Mouse (Mus musculus) heart, embryonic 14.5 days (tissue): ENCODE measurements around the gene Cmtm1. TPM values are rescaled to one million over a fixed set of nuclear protein-coding genes. Genes with fewer than 3 reads are reported as not detected.

Experiments
- ATAC-seq: fragments of 200-750 bp; cut with Nextera tagmentation; 2 replicates; pipeline ENCODE4 v1.8.0; 2017; ENCODE audit warnings: low read depth, moderate TSS enrichment; ENCODE audit not compliant: insufficient number of reproducible peaks, insufficient read depth, low FRiP score
- H3K27ac ChIP-seq, 2 experiments: fragments of 200-500 bp in 1 of 2; fragments of 300-500 bp in 1 of 2; sonication (generic) in 1 of 2; replicated peaks in 1 of 2; 2 replicates each; pipeline ENCODE4 v1.5.1; 2012 to 2014; ENCODE audit warnings: low read depth in 2 of 2, low read length in 2 of 2, control low read depth in 1 of 2, mild to moderate bottlenecking in 1 of 2, mixed read lengths in 1 of 2; ENCODE audit not compliant: control insufficient read depth in 1 of 2, insufficient read depth in 1 of 2
- H3K27me3 ChIP-seq: fragments of 300-500 bp; sonication (generic); 2 replicates; pipeline ENCODE4 v1.6.1; 2014; ENCODE audit warnings: mild to moderate bottlenecking, low read length, control low read depth; ENCODE audit not compliant: control insufficient read depth, insufficient read depth
- H3K36me3 ChIP-seq: fragments of 300-500 bp; sonication (generic); 2 replicates; pipeline ENCODE4 v1.6.1; 2014; ENCODE audit warnings: mild to moderate bottlenecking, control low read depth, low read length, mixed read lengths; ENCODE audit not compliant: control insufficient read depth, insufficient read depth
- H3K4me1 ChIP-seq, 2 experiments: fragments of 200-500 bp in 1 of 2; fragments of 300-500 bp in 1 of 2; sonication (generic) in 1 of 2; 2 replicates each; pipeline ENCODE4 v1.6.1; 2012 to 2014; ENCODE audit warnings: low read length in 2 of 2, control low read depth in 1 of 2, mixed read lengths in 1 of 2; ENCODE audit not compliant: control insufficient read depth in 2 of 2, insufficient read depth in 2 of 2
- H3K4me2 ChIP-seq: fragments of 300-500 bp; sonication (generic); 2 replicates; pipeline ENCODE4 v1.6.1; 2014; ENCODE audit warnings: mild to moderate bottlenecking, low read length
- H3K4me3 ChIP-seq, 2 experiments: fragments of 200-500 bp in 1 of 2; fragments of 300-500 bp in 1 of 2; sonication (generic) in 1 of 2; 2 replicates each; pipeline ENCODE4 v1.5.1; 2012 to 2014; ENCODE audit warnings: low read length in 2 of 2, mild to moderate bottlenecking in 2 of 2, control low read depth in 1 of 2, low read depth in 1 of 2, moderate library complexity in 1 of 2; ENCODE audit not compliant: control insufficient read depth in 1 of 2, insufficient read depth in 1 of 2
- H3K9ac ChIP-seq: fragments of 300-500 bp; sonication (generic); 2 replicates; pipeline ENCODE4 v1.6.1; 2014; ENCODE audit warnings: mild to moderate bottlenecking, low read length
- H3K9me3 ChIP-seq: fragments of 300-500 bp; sonication (generic); 2 replicates; pipeline ENCODE4 v1.6.1; 2016; ENCODE audit warnings: low read length, control low read depth; ENCODE audit not compliant: control insufficient read depth
- WGBS: fragments of 180-500 bp; shearing (Covaris S2); extraction: QIAGEN DNeasy Blood & Tissue Kit; methylation state at CpG from one replicate; pipeline ENCODE4 v1.1.7; 2014; 5-methylcytosine and 5-hydroxymethylcytosine counted together
- polyA plus RNA-seq: library from polyadenylated mRNA; unstranded; fragments of >200 nt; fragmentation: Nextera tagmentation; extraction: Ambion mirVana; gene quantifications from 2 replicates; pipeline ENCODE4 v1.2.1, GENCODE M21; 2014

Gene Cmtm1
- polyA plus RNA-seq, 1 experiment from 2014 or later, result not detected

- H3K36me3 ChIP-seq, result peaks cover 48% of the 10 kb centered on the region
- H3K9ac ChIP-seq, result no peak overlapping the region
- no peak overlapping the region for H3K27ac ChIP-seq
- no peak for ATAC-seq
- WGBS, result 87% methylated on average over 5 of the region's 5 CpGs
- no peaks in the 10 kb centered on the region for H3K9me3 ChIP-seq
- H3K4me3 ChIP-seq, result no peak overlapping the region
- peaks cover 9 to 43% of the 10 kb centered on the region in 2 experiments; a peak in 3 of 4 replicates for H3K4me1 ChIP-seq
- no peaks in the 10 kb centered on the region for H3K27me3 ChIP-seq
- no peak overlapping the region for H3K4me2 ChIP-seq
Observed at GRCm38 (mm10) chr8:104344622-104345021, 34.7 kb upstream of the Cmtm1 start.

- Histone ChIP-seq H3K4me2 (no peak overlapping the region), H3K36me3 (peaks cover 48% of the 10 kb centered on the region), H3K4me3 (no peak overlapping the region), H3K9ac (no peak overlapping the region), H3K4me1 (peaks cover 13 to 42% of the 10 kb centered on the region in 2 experiments; a peak in 3 of 4 replicates), H3K27me3 (no peaks in the 10 kb centered on the region), H3K9me3 (no peaks in the 10 kb centered on the region), H3K27ac (no peak overlapping the region)
- WGBS, result 16% methylated on average over 7 of the region's 7 CpGs
- ATAC-seq, result peak; percentile 28; the same call in 1 of the 2 replicates
Observed at GRCm38 (mm10) chr8:104343957-104344356, 34.0 kb upstream of the Cmtm1 start.

GRCm38 (mm10) chr8:104342426-104342825 lies 32.5 kb upstream of the Cmtm1 start:
- ATAC-seq, result no peak
- H3K9me3 ChIP-seq, result no peaks in the 10 kb centered on the region
- H3K9ac ChIP-seq, result no peak overlapping the region
- peaks cover 37% of the 10 kb centered on the region for H3K36me3 ChIP-seq
- peak overlapping the region; percentile 86 for H3K4me2 ChIP-seq
- peaks cover 13 to 40% of the 10 kb centered on the region in 2 experiments; a peak in 3 of 4 replicates for H3K4me1 ChIP-seq
- 56% methylated on average over 5 of the region's 5 CpGs for WGBS
- peak overlapping the region in 1 of 2 experiments; percentile 92; a peak in 1 of 4 replicates for H3K27ac ChIP-seq
- no peaks in the 10 kb centered on the region for H3K27me3 ChIP-seq
- no peak overlapping the region for H3K4me3 ChIP-seq

- 54% methylated on average over 6 of the region's 6 CpGs for WGBS
- ATAC-seq, result no peak
- no peaks in the 10 kb centered on the region for H3K9me3 ChIP-seq
- peak overlapping the region; percentile 24 to 92 for H3K27ac ChIP-seq
- peaks cover 10 to 35% of the 10 kb centered on the region in 2 experiments; a peak in 3 of 4 replicates for H3K4me1 ChIP-seq
- H3K9ac ChIP-seq, result peak overlapping the region; percentile 96
- H3K4me2 ChIP-seq, result peak overlapping the region; percentile 86
- peak overlapping the region; percentile 71 to 77 for H3K4me3 ChIP-seq
- H3K36me3 ChIP-seq, result peaks cover 30% of the 10 kb centered on the region
- no peaks in the 10 kb centered on the region for H3K27me3 ChIP-seq
Observed at GRCm38 (mm10) chr8:104341678-104342077, 31.7 kb upstream of the Cmtm1 start.

- H3K9ac ChIP-seq, result peak overlapping the region; percentile 96
- H3K9me3 ChIP-seq, result no peaks in the 10 kb centered on the region
- peaks cover 9 to 31% of the 10 kb centered on the region in 2 experiments; a peak in 3 of 4 replicates for H3K4me1 ChIP-seq
- H3K4me3 ChIP-seq, result peak overlapping the region; percentile 71 to 77
- peak; percentile 73 for ATAC-seq
- no peaks in the 10 kb centered on the region for H3K27me3 ChIP-seq
- WGBS, result under 1% methylated on average over 24 of the region's 24 CpGs
- H3K4me2 ChIP-seq, result peak overlapping the region; percentile 86
- peaks cover 24% of the 10 kb centered on the region for H3K36me3 ChIP-seq
- peak overlapping the region; percentile 84 to 92 for H3K27ac ChIP-seq
Observed at GRCm38 (mm10) chr8:104341106-104341561, 31.2 kb upstream of the Cmtm1 start.

- WGBS, result under 1% methylated on average over 49 of the region's 54 CpGs
- Histone ChIP-seq H3K4me3 (peak overlapping the region; percentile 71 to 77), H3K36me3 (peaks cover 18% of the 10 kb centered on the region), H3K4me2 (peak overlapping the region; percentile 86), H3K9ac (peak overlapping the region; percentile 96), H3K27me3 (no peaks in the 10 kb centered on the region), H3K4me1 (peaks cover 9 to 31% of the 10 kb centered on the region in 2 experiments; a peak in 3 of 4 replicates), H3K27ac (peak overlapping the region; percentile 84 to 92), H3K9me3 (no peaks in the 10 kb centered on the region)
- peak; percentile 66 for ATAC-seq
Observed at GRCm38 (mm10) chr8:104340233-104341105, 30.5 kb upstream of the Cmtm1 start.

GRCm38 (mm10) chr8:104339983-104340232 lies 30.0 kb upstream of the Cmtm1 start:
- WGBS, result under 1% methylated on average over 6 of the region's 6 CpGs
- Histone ChIP-seq H3K36me3 (peaks cover 12% of the 10 kb centered on the region), H3K4me3 (peak overlapping the region; percentile 71 to 77), H3K9me3 (no peaks in the 10 kb centered on the region), H3K4me1 (peaks cover 9 to 31% of the 10 kb centered on the region in 2 experiments; a peak in 3 of 4 replicates), H3K9ac (peak overlapping the region; percentile 96), H3K4me2 (peak overlapping the region; percentile 86), H3K27ac (peak overlapping the region; percentile 55 to 92; a peak in 3 of 4 replicates), H3K27me3 (no peaks in the 10 kb centered on the region)
- no peak for ATAC-seq
